In genomic region chr15:92613228-92613627, GRCm38 (mm10) we compare ENCODE assay signal across 15 mouse cellular contexts.
"Had no signal": no experiment of that assay in that cellular context is flagged by ENCODE, and none has a peak within 500 bp of the region (broad histone marks: within the 10 kb centered on the region; RNA-seq: fewer than 3 reads in every experiment).

No protein-coding gene starts in this region.

- H3K9me3 ChIP-seq: neural tube, embryonic 15.5 days; stomach, embryonic 15.5 days had no signal

- H3K27ac ChIP-seq: neural tube, embryonic 15.5 days; stomach, embryonic 15.5 days; stomach, postnatal 0 days had no signal

- H3K36me3 ChIP-seq: neural tube, embryonic 15.5 days; stomach, embryonic 15.5 days had no signal

- H3K4me1 ChIP-seq: stomach, embryonic 15.5 days had no signal

- H3K4me3 ChIP-seq: neural tube, embryonic 15.5 days; stomach, embryonic 15.5 days had no signal

- H3K9ac ChIP-seq: neural tube, embryonic 15.5 days; stomach, embryonic 15.5 days had no signal

- H3K27me3 ChIP-seq: neural tube, embryonic 15.5 days; stomach, embryonic 15.5 days had no signal

- DNase-seq: retina, postnatal 1 day; right cerebral cortex, adult 18-20 months; right cerebral cortex, postnatal 14 days; right cerebral cortex, postnatal 25 days; right cerebral cortex, postnatal 4 days; spleen, adult 18-20 months; thymus, adult 18-20 months; thymus, adult 2 months; thymus, postnatal 14 days; thymus, postnatal 25 days; thymus, postnatal 36 days; thymus, postnatal 4 days had no signal

- H3K4me2 ChIP-seq: neural tube, embryonic 15.5 days; stomach, embryonic 15.5 days had no signal
